Mouse (Mus musculus): Measurements from ENCODE around the gene Mon2. TPM values are rescaled to one million over a fixed set of nuclear protein-coding genes. Genes with fewer than 3 reads are reported as not detected.

Gene Mon2
- polyA plus RNA-seq, 1 experiment = 55.9 TPM

- DNase-seq (ENCODE audit: low read depth) = no peak
- no peak for TF ChIP-seq CTCF (IDR thresholded peaks at IDR 0.05; ENCODE audit: borderline replicate concordance, extremely low read depth, insufficient read depth, insufficient read length)
- TF ChIP-seq POLR2A (IDR thresholded peaks at IDR 0.05; ENCODE audit: borderline replicate concordance, extremely low read depth, insufficient read depth, insufficient read length, poor library complexity, severe bottlenecking) = no peak
Observed at GRCm38 (mm10) chr10:122980123-122980522, 96.2 kb downstream of the Mon2 start.

GRCm38 (mm10) chr10:122979356-122979755 lies 96.9 kb downstream of the Mon2 start:
- DNase-seq (ENCODE audit: low read depth) = no peak
- no peak for TF ChIP-seq CTCF (IDR thresholded peaks at IDR 0.05; ENCODE audit: borderline replicate concordance, extremely low read depth, insufficient read depth, insufficient read length)
- TF ChIP-seq POLR2A (IDR thresholded peaks at IDR 0.05; ENCODE audit: borderline replicate concordance, extremely low read depth, insufficient read depth, insufficient read length, poor library complexity, severe bottlenecking) = no peak

- DNase-seq (ENCODE audit: low read depth) = no peak
- TF ChIP-seq POLR2A (IDR thresholded peaks at IDR 0.05; ENCODE audit: borderline replicate concordance, extremely low read depth, insufficient read depth, insufficient read length, poor library complexity, severe bottlenecking) (no peak), CTCF (IDR thresholded peaks at IDR 0.05; ENCODE audit: borderline replicate concordance, extremely low read depth, insufficient read depth, insufficient read length) (no peak)
Observed at GRCm38 (mm10) chr10:122976038-122976437, 100.3 kb downstream of the Mon2 start.

- DNase-seq (ENCODE audit: low read depth) = no peak
- TF ChIP-seq CTCF (IDR thresholded peaks at IDR 0.05; ENCODE audit: borderline replicate concordance, extremely low read depth, insufficient read depth, insufficient read length) = no peak
- TF ChIP-seq POLR2A (IDR thresholded peaks at IDR 0.05; ENCODE audit: borderline replicate concordance, extremely low read depth, insufficient read depth, insufficient read length, poor library complexity, severe bottlenecking) = no peak
Observed at GRCm38 (mm10) chr10:122973241-122973640, 103.1 kb downstream of the Mon2 start.

GRCm38 (mm10) chr10:122970188-122970587 lies 106.1 kb downstream of the Mon2 start:
- no peak for DNase-seq (ENCODE audit: low read depth)
- TF ChIP-seq CTCF (IDR thresholded peaks at IDR 0.05; ENCODE audit: borderline replicate concordance, extremely low read depth, insufficient read depth, insufficient read length) (no peak), POLR2A (IDR thresholded peaks at IDR 0.05; ENCODE audit: borderline replicate concordance, extremely low read depth, insufficient read depth, insufficient read length, poor library complexity, severe bottlenecking) (no peak)

- no peak for DNase-seq (ENCODE audit: low read depth)
- TF ChIP-seq POLR2A (IDR thresholded peaks at IDR 0.05; ENCODE audit: borderline replicate concordance, extremely low read depth, insufficient read depth, insufficient read length, poor library complexity, severe bottlenecking) = no peak
- TF ChIP-seq CTCF (IDR thresholded peaks at IDR 0.05; ENCODE audit: borderline replicate concordance, extremely low read depth, insufficient read depth, insufficient read length) = no peak
Observed at GRCm38 (mm10) chr10:122966421-122966820, 109.9 kb downstream of the Mon2 start.

GRCm38 (mm10) chr10:122965650-122966049 lies 110.7 kb downstream of the Mon2 start:
- peak; percentile 78 for DNase-seq (ENCODE audit: low read depth)

GRCm38 (mm10) chr10:122964241-122964636 lies 112.1 kb downstream of the Mon2 start:
- TF ChIP-seq CTCF (IDR thresholded peaks at IDR 0.05; ENCODE audit: borderline replicate concordance, extremely low read depth, insufficient read depth, insufficient read length) = no peak

GRCm38 (mm10) chr10:122963463-122964240 lies 112.7 kb downstream of the Mon2 start:
- TF ChIP-seq CTCF (IDR thresholded peaks at IDR 0.05; ENCODE audit: borderline replicate concordance, extremely low read depth, insufficient read depth, insufficient read length) = no peak
- no peak for TF ChIP-seq POLR2A (IDR thresholded peaks at IDR 0.05; ENCODE audit: borderline replicate concordance, extremely low read depth, insufficient read depth, insufficient read length, poor library complexity, severe bottlenecking)
- DNase-seq (ENCODE audit: low read depth) = peak; percentile 83

More at GRCm38 (mm10) chr10:122964241-122964636, 112.1 kb downstream of the Mon2 start:
- no peak for DNase-seq (ENCODE audit: low read depth)

GRCm38 (mm10) chr10:122962651-122963050 lies 113.7 kb downstream of the Mon2 start:
- TF ChIP-seq CTCF (IDR thresholded peaks at IDR 0.05; ENCODE audit: borderline replicate concordance, extremely low read depth, insufficient read depth, insufficient read length) (no peak), POLR2A (IDR thresholded peaks at IDR 0.05; ENCODE audit: borderline replicate concordance, extremely low read depth, insufficient read depth, insufficient read length, poor library complexity, severe bottlenecking) (no peak)
- DNase-seq (ENCODE audit: low read depth) = no peak

GRCm38 (mm10) chr10:122961494-122961893 lies 114.8 kb downstream of the Mon2 start:
- no peak for TF ChIP-seq POLR2A (IDR thresholded peaks at IDR 0.05; ENCODE audit: borderline replicate concordance, extremely low read depth, insufficient read depth, insufficient read length, poor library complexity, severe bottlenecking)
- DNase-seq (ENCODE audit: low read depth) = no peak

GRCm38 (mm10) chr10:122960738-122961137 lies 115.6 kb downstream of the Mon2 start:
- no peak for DNase-seq (ENCODE audit: low read depth)
- TF ChIP-seq CTCF (IDR thresholded peaks at IDR 0.05; ENCODE audit: borderline replicate concordance, extremely low read depth, insufficient read depth, insufficient read length) = no peak
- TF ChIP-seq POLR2A (IDR thresholded peaks at IDR 0.05; ENCODE audit: borderline replicate concordance, extremely low read depth, insufficient read depth, insufficient read length, poor library complexity, severe bottlenecking) = no peak

Measured in brain, embryonic 14.5 days (tissue).